Mouse (Mus musculus) hindbrain, embryonic 16.5 days (tissue): ENCODE results near the gene Card11. TPM values are rescaled to one million over a fixed set of nuclear protein-coding genes. Genes with fewer than 3 reads are reported as not detected.
A peak's percentile ranks its signal among the peaks of the same experiment; 100 is the strongest.

Source experiments
- ATAC-seq: fragments of 200-750 bp; cut with Nextera tagmentation; 2 replicates; pipeline ENCODE4 v1.8.0; 2017; ENCODE audit warnings: moderate TSS enrichment, moderate library complexity
- H3K27ac ChIP-seq: fragments of 300-500 bp; sonication (generic); 2 replicates; pipeline ENCODE4 v1.5.1; 2014; ENCODE audit warnings: low read depth, mild to moderate bottlenecking, control low read depth, low read length, moderate library complexity
- H3K27me3 ChIP-seq: fragments of 300-500 bp; sonication (generic); replicated peaks from 2 replicates; pipeline ENCODE4 v1.6.1; 2014; ENCODE audit warnings: low read length; ENCODE audit not compliant: control insufficient read depth, insufficient read depth
- H3K36me3 ChIP-seq: fragments of 300-500 bp; sonication (generic); 2 replicates; pipeline ENCODE4 v1.6.1; 2014; ENCODE audit warnings: mild to moderate bottlenecking, low read length, moderate library complexity, mixed read lengths; ENCODE audit not compliant: control insufficient read depth, insufficient read depth
- H3K4me1 ChIP-seq: fragments of 300-500 bp; sonication (generic); 2 replicates; pipeline ENCODE4 v1.6.1; 2014; ENCODE audit warnings: low read depth, low read length; ENCODE audit not compliant: control insufficient read depth, insufficient read depth
- H3K4me2 ChIP-seq: fragments of 300-500 bp; sonication (generic); 2 replicates; pipeline ENCODE4 v1.6.1; 2014; ENCODE audit warnings: mild to moderate bottlenecking, low read length, control low read depth, moderate library complexity
- H3K4me3 ChIP-seq: fragments of 300-500 bp; sonication (generic); 2 replicates; pipeline ENCODE4 v1.5.1; 2014; ENCODE audit warnings: mild to moderate bottlenecking, low read length, control low read depth, moderate library complexity
- H3K9ac ChIP-seq: fragments of 300-500 bp; sonication (generic); 2 replicates; pipeline ENCODE4 v1.6.1; 2014; ENCODE audit warnings: low read depth, mild to moderate bottlenecking, control low read depth, low read length, moderate library complexity
- H3K9me3 ChIP-seq: fragments of 300-500 bp; sonication (generic); 2 replicates; pipeline ENCODE4 v1.6.1; 2014; ENCODE audit warnings: mild to moderate bottlenecking, low read length, moderate library complexity; ENCODE audit not compliant: control insufficient read depth
- WGBS: fragments of 180-500 bp; shearing (Covaris S2); extraction: QIAGEN DNeasy Blood & Tissue Kit; methylation state at CpG from one replicate; pipeline ENCODE4 v1.1.7; 2014; 5-methylcytosine and 5-hydroxymethylcytosine counted together
- polyA plus RNA-seq: library from polyadenylated mRNA; unstranded; fragments of >200 nt; fragmentation: Nextera tagmentation; extraction: Ambion mirVana; gene quantifications from 2 replicates; pipeline ENCODE4 v1.2.1, GENCODE M21; 2015

Gene Card11
- polyA plus RNA-seq, 1 experiment from 2014 or later = 0.26 TPM

DNA sequence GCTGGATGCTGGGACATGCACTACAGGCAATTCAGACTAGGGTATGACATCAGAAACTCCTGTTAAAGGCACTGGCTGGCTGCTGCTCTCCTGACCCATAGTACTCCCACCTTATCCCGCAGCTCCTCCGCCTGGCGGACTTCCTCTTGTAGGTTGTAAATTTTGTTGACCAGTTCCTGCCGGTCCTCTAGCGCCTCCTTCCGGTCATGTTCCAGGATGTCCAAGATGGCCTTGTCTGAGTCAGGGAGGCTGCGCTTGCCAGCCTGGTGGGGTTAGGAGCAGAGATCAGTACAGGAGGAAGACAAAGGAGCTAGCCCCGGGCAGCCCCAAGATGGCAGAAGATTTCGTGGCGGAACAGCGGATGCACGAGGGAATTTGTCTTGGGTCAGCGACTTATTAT is 99.5 kb downstream of the Card11 start:
- 83% methylated on average over 13 of the region's 13 CpGs for WGBS
- no peaks in the 10 kb centered on the region for H3K27me3 ChIP-seq
- ATAC-seq = no peak
- H3K4me3 ChIP-seq = no peak overlapping the region
- H3K27ac ChIP-seq = no peak overlapping the region
- H3K9me3 ChIP-seq = no peaks in the 10 kb centered on the region
- H3K36me3 ChIP-seq = no peaks in the 10 kb centered on the region
- H3K9ac ChIP-seq = no peak overlapping the region
- H3K4me2 ChIP-seq = no peak overlapping the region
- no peaks in the 10 kb centered on the region for H3K4me1 ChIP-seq

DNA sequence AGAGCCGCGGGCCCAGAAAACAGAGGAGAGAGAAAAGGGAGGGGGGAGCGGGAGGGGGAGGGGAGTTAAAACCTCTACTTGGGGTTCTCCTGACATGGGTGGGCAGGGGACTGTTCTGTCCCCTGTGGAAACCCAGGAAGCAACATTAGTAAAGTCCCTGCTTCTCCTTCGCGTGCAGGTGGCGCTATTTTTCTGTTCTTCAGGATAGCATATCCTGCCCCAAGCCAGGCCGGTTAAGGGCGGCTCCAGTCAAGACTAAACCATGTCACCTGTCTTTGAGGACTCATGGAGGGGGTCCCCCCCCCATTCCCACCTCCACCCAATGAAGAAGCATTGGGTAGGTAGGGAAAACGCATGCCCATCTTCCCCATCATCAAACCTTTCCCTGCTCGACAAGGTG is 109.3 kb downstream of the Card11 start:
- H3K27me3 ChIP-seq = no peaks in the 10 kb centered on the region
- H3K4me3 ChIP-seq = no peak overlapping the region
- H3K27ac ChIP-seq = no peak overlapping the region
- no peak overlapping the region for H3K9ac ChIP-seq
- H3K36me3 ChIP-seq = no peaks in the 10 kb centered on the region
- 48% methylated on average over 10 of the region's 10 CpGs for WGBS
- no peaks in the 10 kb centered on the region; the same call in none of the 2 replicates for H3K4me1 ChIP-seq
- H3K9me3 ChIP-seq = no peaks in the 10 kb centered on the region
- no peak overlapping the region for H3K4me2 ChIP-seq
- ATAC-seq = no peak

DNA sequence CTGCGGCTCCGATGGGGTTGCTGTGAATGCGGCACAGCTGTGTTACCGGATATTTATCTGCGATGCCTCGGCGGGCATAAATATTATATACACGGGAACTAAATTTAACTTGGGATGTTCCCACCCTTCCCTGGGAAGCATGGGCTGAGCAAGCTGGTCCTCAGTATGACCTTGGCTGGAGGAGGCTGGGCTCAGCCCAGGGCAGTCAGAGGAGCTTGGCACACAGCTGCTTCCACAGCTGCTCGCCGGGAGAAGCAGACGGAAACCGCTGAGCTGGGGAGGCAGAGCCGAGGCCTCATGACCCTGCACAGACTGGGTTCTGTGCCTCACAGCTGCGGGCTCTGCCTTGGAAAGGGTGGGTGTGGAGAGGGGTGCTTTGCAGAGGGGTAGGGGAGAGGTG is 110.3 kb downstream of the Card11 start:
- H3K27ac ChIP-seq = no peak overlapping the region
- no peaks in the 10 kb centered on the region for H3K36me3 ChIP-seq
- H3K4me2 ChIP-seq = no peak overlapping the region
- H3K27me3 ChIP-seq = no peaks in the 10 kb centered on the region
- H3K9ac ChIP-seq = no peak overlapping the region
- H3K4me3 ChIP-seq = no peak overlapping the region
- no peaks in the 10 kb centered on the region for H3K9me3 ChIP-seq
- 45% methylated on average over 14 of the region's 14 CpGs for WGBS
- H3K4me1 ChIP-seq = no peaks in the 10 kb centered on the region; the same call in none of the 2 replicates
- peak; percentile 34; the same call in 1 of the 2 replicates for ATAC-seq

DNA sequence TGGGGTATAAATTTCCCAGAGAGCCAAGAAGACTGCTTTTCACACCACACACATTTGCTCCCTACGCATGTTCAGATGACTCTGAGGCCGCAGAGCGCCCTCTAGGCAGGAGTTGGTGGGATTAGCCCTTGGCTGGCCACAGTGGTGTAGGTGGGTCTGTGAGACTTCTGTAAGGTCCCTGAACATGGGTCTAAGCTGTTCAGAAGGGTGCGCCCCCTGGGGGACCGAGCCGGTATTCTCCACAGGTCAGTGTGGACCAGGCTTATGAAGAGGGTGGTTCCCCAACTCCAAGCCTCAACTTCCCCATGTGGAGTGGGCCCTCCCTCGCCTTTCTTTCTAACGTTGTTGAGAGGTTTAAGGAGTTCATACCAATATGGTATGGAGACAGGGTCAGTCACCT is 110.8 kb downstream of the Card11 start:
- H3K4me3 ChIP-seq = no peak overlapping the region
- no peak overlapping the region for H3K9ac ChIP-seq
- H3K27me3 ChIP-seq = no peaks in the 10 kb centered on the region
- H3K27ac ChIP-seq = no peak overlapping the region
- WGBS = 44% methylated on average over 7 of the region's 8 CpGs
- no peaks in the 10 kb centered on the region; the same call in none of the 2 replicates for H3K4me1 ChIP-seq
- H3K36me3 ChIP-seq = no peaks in the 10 kb centered on the region
- H3K4me2 ChIP-seq = no peak overlapping the region
- no peak for ATAC-seq
- no peaks in the 10 kb centered on the region for H3K9me3 ChIP-seq

DNA sequence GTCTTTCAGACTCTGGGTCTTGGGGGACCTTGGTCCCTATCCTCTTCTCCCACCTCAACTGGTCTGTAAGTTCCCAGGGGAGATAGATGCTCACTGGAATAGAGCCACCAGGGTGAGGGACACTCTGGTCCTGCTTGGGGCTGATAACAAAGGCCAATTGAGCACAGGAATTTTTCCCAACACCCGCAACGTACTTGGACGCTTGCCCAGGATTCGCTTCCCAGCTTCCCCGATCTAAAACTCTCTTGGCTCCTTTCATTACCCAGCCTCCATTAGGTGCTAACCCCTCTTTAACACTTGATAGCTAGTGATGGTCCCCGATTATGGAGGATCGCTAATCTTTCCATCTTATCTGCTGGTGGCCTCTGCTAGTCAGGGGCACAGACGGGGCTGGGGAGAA is 112.5 kb downstream of the Card11 start:
- Histone ChIP-seq H3K9me3 (no peaks in the 10 kb centered on the region), H3K4me2 (no peak overlapping the region), H3K27me3 (no peaks in the 10 kb centered on the region), H3K4me3 (no peak overlapping the region), H3K4me1 (no peaks in the 10 kb centered on the region; the same call in none of the 2 replicates), H3K9ac (no peak overlapping the region), H3K27ac (no peak overlapping the region), H3K36me3 (no peaks in the 10 kb centered on the region)
- ATAC-seq = no peak
- 66% methylated on average over 8 of the region's 8 CpGs for WGBS

DNA sequence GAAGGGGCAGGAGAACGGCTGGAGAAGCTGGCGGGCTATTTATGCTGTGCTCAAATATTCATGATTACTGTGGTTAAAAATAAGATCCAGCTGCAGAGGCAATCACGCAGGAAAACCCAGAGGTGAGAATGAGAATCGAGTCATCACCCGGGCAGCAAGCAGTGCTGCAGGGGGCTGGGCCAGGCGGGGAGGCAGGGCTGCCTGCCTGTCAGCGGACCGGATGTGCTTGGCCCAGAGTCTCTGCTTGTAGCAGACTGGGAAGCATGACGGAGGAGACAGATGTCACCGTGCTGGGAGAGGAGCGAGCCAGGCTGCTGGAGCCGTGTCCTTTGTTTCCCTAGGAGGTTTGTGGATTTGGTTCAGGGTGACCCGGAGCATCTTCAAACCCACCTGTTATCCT is 115.4 kb downstream of the Card11 start:
- WGBS = 32% methylated on average over 13 of the region's 13 CpGs
- no peaks in the 10 kb centered on the region for H3K9me3 ChIP-seq
- no peaks in the 10 kb centered on the region for H3K27me3 ChIP-seq
- H3K9ac ChIP-seq = no peak overlapping the region
- H3K27ac ChIP-seq = no peak overlapping the region
- H3K4me2 ChIP-seq = no peak overlapping the region
- H3K4me1 ChIP-seq = no peaks in the 10 kb centered on the region
- H3K4me3 ChIP-seq = no peak overlapping the region
- peak; percentile 60; the same call in 1 of the 2 replicates for ATAC-seq
- H3K36me3 ChIP-seq = no peaks in the 10 kb centered on the region

DNA sequence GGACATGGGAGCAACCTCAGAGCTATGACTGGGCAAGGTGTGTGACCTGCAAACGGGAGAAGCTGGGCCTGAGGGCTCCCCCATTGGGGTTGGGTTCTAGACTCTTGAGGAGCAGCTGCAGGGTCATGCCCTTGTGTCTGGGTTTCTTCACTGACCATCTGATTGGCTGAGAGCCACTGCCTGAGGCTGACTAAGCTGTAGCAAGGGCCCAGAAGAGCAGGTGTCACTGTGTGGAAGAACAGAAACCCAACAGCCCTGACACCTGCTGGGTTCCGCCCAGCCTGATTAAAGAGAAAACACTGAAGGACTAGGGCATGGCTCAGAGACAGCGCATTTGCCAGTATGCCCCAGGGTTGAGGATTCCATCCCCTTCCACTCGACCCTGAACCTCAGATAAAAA is 118.0 kb downstream of the Card11 start:
- Histone ChIP-seq H3K27ac (no peak overlapping the region), H3K36me3 (no peaks in the 10 kb centered on the region), H3K9ac (no peak overlapping the region), H3K4me2 (no peak overlapping the region), H3K27me3 (no peaks in the 10 kb centered on the region), H3K4me1 (no peaks in the 10 kb centered on the region), H3K9me3 (no peaks in the 10 kb centered on the region), H3K4me3 (no peak overlapping the region)
- 77% methylated on average over 4 of the region's 4 CpGs for WGBS
- ATAC-seq = no peak

DNA sequence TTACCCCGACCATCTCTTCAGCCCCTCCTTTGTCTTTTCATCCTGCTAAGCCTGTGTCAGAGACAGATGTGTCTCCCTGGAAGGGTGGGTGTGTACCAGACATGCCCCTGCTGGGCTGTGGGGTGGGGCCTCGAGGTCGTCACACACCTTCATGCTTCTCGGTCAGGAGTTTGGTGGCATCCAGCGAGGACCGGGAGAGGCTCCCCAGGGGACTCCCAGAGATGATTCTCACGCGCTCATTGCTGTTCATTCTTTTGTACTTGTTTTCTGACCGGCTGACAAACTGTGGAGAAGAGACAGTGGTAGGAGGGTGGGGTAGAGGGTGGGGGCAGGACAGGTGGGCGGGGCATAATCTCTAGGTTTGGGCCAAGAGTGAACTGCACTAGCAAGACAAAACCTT is 120.2 kb downstream of the Card11 start:
- Histone ChIP-seq H3K4me1 (no peaks in the 10 kb centered on the region), H3K9ac (no peak overlapping the region), H3K9me3 (no peaks in the 10 kb centered on the region), H3K4me3 (no peak overlapping the region), H3K36me3 (no peaks in the 10 kb centered on the region), H3K4me2 (no peak overlapping the region), H3K27ac (no peak overlapping the region), H3K27me3 (no peaks in the 10 kb centered on the region)
- 37% methylated on average over 10 of the region's 10 CpGs for WGBS
- ATAC-seq = no peak

DNA sequence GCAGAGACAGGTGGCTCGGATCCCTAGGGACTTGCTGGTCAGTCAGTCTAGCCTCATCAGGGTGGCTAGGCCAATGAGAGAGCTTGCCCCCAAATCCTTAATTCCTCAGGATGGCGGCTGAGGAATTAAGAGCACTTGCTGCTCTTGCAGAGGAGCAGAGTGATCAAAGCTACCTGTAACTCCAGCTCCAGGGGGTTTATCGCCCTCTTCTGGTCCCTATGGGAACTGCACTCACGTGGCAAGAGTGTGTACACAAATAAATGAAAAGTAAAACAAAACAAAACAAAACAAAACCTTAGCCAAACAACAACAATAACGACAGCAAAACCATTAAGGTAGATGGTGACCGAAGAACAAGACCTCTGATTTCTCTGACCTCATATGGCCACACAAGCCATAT is 121.7 kb downstream of the Card11 start:
- H3K4me1 ChIP-seq = no peaks in the 10 kb centered on the region
- H3K4me3 ChIP-seq = no peak overlapping the region
- ATAC-seq = no peak
- 71% methylated on average over 6 of the region's 6 CpGs for WGBS
- no peak overlapping the region for H3K27ac ChIP-seq
- no peaks in the 10 kb centered on the region for H3K36me3 ChIP-seq
- H3K27me3 ChIP-seq = no peaks in the 10 kb centered on the region
- H3K4me2 ChIP-seq = no peak overlapping the region
- no peaks in the 10 kb centered on the region for H3K9me3 ChIP-seq
- H3K9ac ChIP-seq = no peak overlapping the region

DNA sequence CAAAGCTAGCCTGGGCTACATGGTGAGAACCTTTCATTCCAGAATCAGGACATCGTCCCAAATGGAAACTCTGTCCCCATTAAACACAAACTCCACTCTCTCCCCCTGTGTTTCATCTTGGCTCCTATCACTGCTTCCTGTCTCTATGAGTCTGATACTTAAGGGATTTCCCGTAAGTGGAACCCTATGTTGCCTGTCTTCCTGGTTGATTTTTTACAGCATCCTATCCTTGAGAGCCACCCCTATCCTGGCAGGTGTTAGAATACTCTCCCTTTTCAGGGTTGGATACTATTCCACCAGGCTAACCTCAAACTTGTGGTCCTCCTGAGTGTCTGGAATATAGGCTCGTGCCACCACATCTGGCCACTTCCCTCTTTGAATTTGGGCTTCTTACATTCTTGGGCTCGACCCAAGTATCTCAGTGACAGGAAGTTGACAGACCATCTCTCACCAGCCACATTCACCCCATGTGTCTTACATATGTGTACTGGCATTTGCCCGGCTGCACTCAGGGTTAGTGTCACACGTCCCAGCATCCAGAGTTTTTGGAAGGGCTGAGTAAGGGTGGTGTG is 126.6 kb downstream of the Card11 start:
- H3K27ac ChIP-seq = no peak overlapping the region
- H3K9me3 ChIP-seq = no peaks in the 10 kb centered on the region
- WGBS = 81% methylated on average over 6 of the region's 6 CpGs
- H3K9ac ChIP-seq = no peak overlapping the region
- no peak overlapping the region for H3K4me2 ChIP-seq
- no peak for ATAC-seq
- no peaks in the 10 kb centered on the region for H3K36me3 ChIP-seq
- no peak overlapping the region for H3K4me3 ChIP-seq
- peaks cover 6% of the 10 kb centered on the region; the same call in 1 of the 2 replicates for H3K4me1 ChIP-seq
- no peaks in the 10 kb centered on the region; the same call in 1 of the 2 replicates for H3K27me3 ChIP-seq
